Mouse (Mus musculus): Measurements from ENCODE around the gene Gm40460.
"Not testable (repeated sequence)": the region's sequence is repeated elsewhere in the genome, so short reads cannot be mapped to it uniquely, and the experiment has no call there.

The Gm40460 gene

GRCm38 (mm10) chr7:142240978-142241377, at the start of gene Gm40460:
Gene Gm40460, minus strand, starts transcription at chr7:142241078.
- DNase-seq (ENCODE audit: low spot score): no peak

- not testable (repeated sequence) for DNase-seq (ENCODE audit: low spot score)
Observed at GRCm38 (mm10) chr7:142285910-142286612, 45.2 kb upstream of the Gm40460 start.

GRCm38 (mm10) chr7:142285130-142285835, 44.4 kb upstream of the Gm40460 start:
- DNase-seq (ENCODE audit: low spot score): peak; percentile 61

- peak; percentile 96 for DNase-seq (ENCODE audit: low spot score)
Observed at GRCm38 (mm10) chr7:142284615-142285080, 43.8 kb upstream of the Gm40460 start.

- DNase-seq (ENCODE audit: low spot score): peak; percentile 80
Observed at GRCm38 (mm10) chr7:142284023-142284591, 43.2 kb upstream of the Gm40460 start.

- DNase-seq (ENCODE audit: low spot score): peak; percentile 53
Observed at GRCm38 (mm10) chr7:142282847-142283246, 42.0 kb upstream of the Gm40460 start.

GRCm38 (mm10) chr7:142279291-142279690, 38.4 kb upstream of the Gm40460 start:
- not testable (repeated sequence) for DNase-seq (ENCODE audit: low spot score)

- DNase-seq (ENCODE audit: low spot score): peak; percentile 86
Observed at GRCm38 (mm10) chr7:142278183-142278582, 37.3 kb upstream of the Gm40460 start.

GRCm38 (mm10) chr7:142274263-142274662, 33.4 kb upstream of the Gm40460 start, which contains the start of gene Gm4559:
Gene Gm4559, minus strand, starts transcription at chr7:142274363.
- DNase-seq (ENCODE audit: low spot score): not testable (repeated sequence)

- DNase-seq (ENCODE audit: low spot score): not testable (repeated sequence)
Observed at GRCm38 (mm10) chr7:142258254-142258653, 17.4 kb upstream of the Gm40460 start, which contains the start of gene Gm2431. Gene Gm2431, minus strand, starts transcription at chr7:142258354.

GRCm38 (mm10) chr7:142255517-142255916, 14.6 kb upstream of the Gm40460 start:
- DNase-seq (ENCODE audit: low spot score): peak; percentile 65

GRCm38 (mm10) chr7:142249824-142250223, 8.9 kb upstream of the Gm40460 start:
- DNase-seq (ENCODE audit: low spot score): peak; percentile 65

- no peak for DNase-seq (ENCODE audit: low spot score)
Observed at GRCm38 (mm10) chr7:142231540-142231939, 9.3 kb downstream of the Gm40460 start.

- not testable (repeated sequence) for DNase-seq (ENCODE audit: low spot score)
Observed at GRCm38 (mm10) chr7:142229871-142230270, 11.0 kb downstream of the Gm40460 start, which contains the start of gene Krtap5-5. Gene Krtap5-5, minus strand, starts transcription at chr7:142229971.

- no peak for DNase-seq (ENCODE audit: low spot score)
Observed at GRCm38 (mm10) chr7:142224518-142224917, 16.4 kb downstream of the Gm40460 start.

- not testable (repeated sequence) for DNase-seq (ENCODE audit: low spot score)
Observed at GRCm38 (mm10) chr7:142212136-142212535, 28.7 kb downstream of the Gm40460 start.

GRCm38 (mm10) chr7:142211559-142211958, 29.3 kb downstream of the Gm40460 start, which contains the start of gene Gm7579:
Gene Gm7579, plus strand, starts transcription at chr7:142211859.
- DNase-seq (ENCODE audit: low spot score): no peak

GRCm38 (mm10) chr7:142206891-142207290, 34.0 kb downstream of the Gm40460 start:
- DNase-seq (ENCODE audit: low spot score): not testable (repeated sequence)

- no peak for DNase-seq (ENCODE audit: low spot score)
Observed at GRCm38 (mm10) chr7:142205488-142205887, 35.4 kb downstream of the Gm40460 start.

GRCm38 (mm10) chr7:142201064-142201463, 39.8 kb downstream of the Gm40460 start, which contains the start of gene Krtap5-3:
Gene Krtap5-3, plus strand, starts transcription at chr7:142201364.
- no peak for DNase-seq (ENCODE audit: low spot score)

GRCm38 (mm10) chr7:142198748-142199147, 42.1 kb downstream of the Gm40460 start:
- no peak for DNase-seq (ENCODE audit: low spot score)
